Mouse (Mus musculus): Measurements from ENCODE around the gene Pdzrn4. TPM values are rescaled to one million over a fixed set of nuclear protein-coding genes. Genes with fewer than 3 reads are reported as not detected.

Pdzrn4 gene
- polyA plus RNA-seq, 1 experiment, result not detected

- H3K9ac ChIP-seq (ENCODE audit: low read depth, poor library complexity, severe bottlenecking), result no peak overlapping the region
- no peaks in the 10 kb centered on the region for H3K36me3 ChIP-seq (ENCODE audit: control insufficient read depth, insufficient read depth, low read length, poor library complexity, severe bottlenecking)
- no peaks in the 10 kb centered on the region for H3K27me3 ChIP-seq (ENCODE audit: control insufficient read depth, insufficient read depth, low read length, poor library complexity, severe bottlenecking)
- TF ChIP-seq POLR2A (IDR thresholded peaks at IDR 0.05; ENCODE audit: insufficient read depth, low read length) (no peak), EP300 (IDR thresholded peaks at IDR 0.05; ENCODE audit: insufficient read depth, low read depth, low read length) (no peak), CTCF (IDR thresholded peaks at IDR 0.05; ENCODE audit: low read depth, low read length) (no peak)
- no peaks in the 10 kb centered on the region for H3K9me3 ChIP-seq (replicated peaks; ENCODE audit: control insufficient read depth, insufficient read depth, low read length, poor library complexity, severe bottlenecking)
- H3K27ac ChIP-seq (ENCODE audit: insufficient read depth, low read length), result no peak overlapping the region
- no peak overlapping the region for H3K4me3 ChIP-seq (ENCODE audit: low read depth, low read length)
- peaks cover 2% of the 10 kb centered on the region for H3K4me1 ChIP-seq (ENCODE audit: control insufficient read depth, insufficient read depth, low read length)
Measured at GRCm38 (mm10) chr15:92558592-92558991, 161.9 kb downstream of the Pdzrn4 start.

- Histone ChIP-seq H3K27ac (ENCODE audit: insufficient read depth, low read length) (no peak overlapping the region), H3K4me1 (ENCODE audit: control insufficient read depth, insufficient read depth, low read length) (no peaks in the 10 kb centered on the region), H3K4me3 (ENCODE audit: low read depth, low read length) (no peak overlapping the region), H3K9me3 (replicated peaks; ENCODE audit: control insufficient read depth, insufficient read depth, low read length, poor library complexity, severe bottlenecking) (no peaks in the 10 kb centered on the region), H3K36me3 (ENCODE audit: control insufficient read depth, insufficient read depth, low read length, poor library complexity, severe bottlenecking) (no peaks in the 10 kb centered on the region), H3K9ac (ENCODE audit: low read depth, poor library complexity, severe bottlenecking) (no peak overlapping the region), H3K27me3 (ENCODE audit: control insufficient read depth, insufficient read depth, low read length, poor library complexity, severe bottlenecking) (no peaks in the 10 kb centered on the region)
- TF ChIP-seq CTCF (IDR thresholded peaks at IDR 0.05; ENCODE audit: low read depth, low read length) (no peak), EP300 (IDR thresholded peaks at IDR 0.05; ENCODE audit: insufficient read depth, low read depth, low read length) (no peak), POLR2A (IDR thresholded peaks at IDR 0.05; ENCODE audit: insufficient read depth, low read length) (no peak)
Measured at GRCm38 (mm10) chr15:92562149-92562548, 165.5 kb downstream of the Pdzrn4 start.

- no peak overlapping the region for H3K4me3 ChIP-seq (ENCODE audit: low read depth, low read length)
- TF ChIP-seq CTCF (IDR thresholded peaks at IDR 0.05; ENCODE audit: low read depth, low read length) (no peak), POLR2A (IDR thresholded peaks at IDR 0.05; ENCODE audit: insufficient read depth, low read length) (no peak), EP300 (IDR thresholded peaks at IDR 0.05; ENCODE audit: insufficient read depth, low read depth, low read length) (no peak)
- no peak overlapping the region for H3K27ac ChIP-seq (ENCODE audit: insufficient read depth, low read length)
- H3K9ac ChIP-seq (ENCODE audit: low read depth, poor library complexity, severe bottlenecking), result no peak overlapping the region
- H3K4me1 ChIP-seq (ENCODE audit: control insufficient read depth, insufficient read depth, low read length), result no peaks in the 10 kb centered on the region
- H3K36me3 ChIP-seq (ENCODE audit: control insufficient read depth, insufficient read depth, low read length, poor library complexity, severe bottlenecking), result no peaks in the 10 kb centered on the region
- H3K27me3 ChIP-seq (ENCODE audit: control insufficient read depth, insufficient read depth, low read length, poor library complexity, severe bottlenecking), result no peaks in the 10 kb centered on the region
- H3K9me3 ChIP-seq (replicated peaks; ENCODE audit: control insufficient read depth, insufficient read depth, low read length, poor library complexity, severe bottlenecking), result no peaks in the 10 kb centered on the region
Measured at GRCm38 (mm10) chr15:92563576-92563975, 166.9 kb downstream of the Pdzrn4 start.

- no peaks in the 10 kb centered on the region for H3K36me3 ChIP-seq (ENCODE audit: control insufficient read depth, insufficient read depth, low read length, poor library complexity, severe bottlenecking)
- no peaks in the 10 kb centered on the region for H3K27me3 ChIP-seq (ENCODE audit: control insufficient read depth, insufficient read depth, low read length, poor library complexity, severe bottlenecking)
- no peaks in the 10 kb centered on the region for H3K9me3 ChIP-seq (replicated peaks; ENCODE audit: control insufficient read depth, insufficient read depth, low read length, poor library complexity, severe bottlenecking)
- H3K4me3 ChIP-seq (ENCODE audit: low read depth, low read length), result no peak overlapping the region
- no peaks in the 10 kb centered on the region for H3K4me1 ChIP-seq (ENCODE audit: control insufficient read depth, insufficient read depth, low read length)
- no peak overlapping the region for H3K9ac ChIP-seq (ENCODE audit: low read depth, poor library complexity, severe bottlenecking)
- no peak overlapping the region for H3K27ac ChIP-seq (ENCODE audit: insufficient read depth, low read length)
- no peak for TF ChIP-seq POLR2A (IDR thresholded peaks at IDR 0.05; ENCODE audit: insufficient read depth, low read length)
- TF ChIP-seq CTCF (IDR thresholded peaks at IDR 0.05; ENCODE audit: low read depth, low read length), result no peak
- no peak for TF ChIP-seq EP300 (IDR thresholded peaks at IDR 0.05; ENCODE audit: insufficient read depth, low read depth, low read length)
Measured at GRCm38 (mm10) chr15:92570526-92571243, 174.0 kb downstream of the Pdzrn4 start.

- Histone ChIP-seq H3K4me1 (ENCODE audit: control insufficient read depth, insufficient read depth, low read length) (no peaks in the 10 kb centered on the region), H3K36me3 (ENCODE audit: control insufficient read depth, insufficient read depth, low read length, poor library complexity, severe bottlenecking) (no peaks in the 10 kb centered on the region), H3K27me3 (ENCODE audit: control insufficient read depth, insufficient read depth, low read length, poor library complexity, severe bottlenecking) (no peaks in the 10 kb centered on the region), H3K9me3 (replicated peaks; ENCODE audit: control insufficient read depth, insufficient read depth, low read length, poor library complexity, severe bottlenecking) (no peaks in the 10 kb centered on the region), H3K9ac (ENCODE audit: low read depth, poor library complexity, severe bottlenecking) (no peak overlapping the region), H3K4me3 (ENCODE audit: low read depth, low read length) (no peak overlapping the region), H3K27ac (ENCODE audit: insufficient read depth, low read length) (no peak overlapping the region)
- TF ChIP-seq CTCF (IDR thresholded peaks at IDR 0.05; ENCODE audit: low read depth, low read length) (no peak), POLR2A (IDR thresholded peaks at IDR 0.05; ENCODE audit: insufficient read depth, low read length) (no peak), EP300 (IDR thresholded peaks at IDR 0.05; ENCODE audit: insufficient read depth, low read depth, low read length) (no peak)
Measured at GRCm38 (mm10) chr15:92571244-92571539, 174.5 kb downstream of the Pdzrn4 start.

- Histone ChIP-seq H3K4me1 (ENCODE audit: control insufficient read depth, insufficient read depth, low read length) (no peaks in the 10 kb centered on the region), H3K27me3 (ENCODE audit: control insufficient read depth, insufficient read depth, low read length, poor library complexity, severe bottlenecking) (no peaks in the 10 kb centered on the region), H3K9ac (ENCODE audit: low read depth, poor library complexity, severe bottlenecking) (no peak overlapping the region), H3K4me3 (ENCODE audit: low read depth, low read length) (no peak overlapping the region), H3K27ac (ENCODE audit: insufficient read depth, low read length) (no peak overlapping the region), H3K9me3 (replicated peaks; ENCODE audit: control insufficient read depth, insufficient read depth, low read length, poor library complexity, severe bottlenecking) (no peaks in the 10 kb centered on the region), H3K36me3 (ENCODE audit: control insufficient read depth, insufficient read depth, low read length, poor library complexity, severe bottlenecking) (no peaks in the 10 kb centered on the region)
- no peak for TF ChIP-seq POLR2A (IDR thresholded peaks at IDR 0.05; ENCODE audit: insufficient read depth, low read length)
- TF ChIP-seq EP300 (IDR thresholded peaks at IDR 0.05; ENCODE audit: insufficient read depth, low read depth, low read length), result no peak
- TF ChIP-seq CTCF (IDR thresholded peaks at IDR 0.05; ENCODE audit: low read depth, low read length), result no peak
Measured at GRCm38 (mm10) chr15:92577476-92577875, 180.8 kb downstream of the Pdzrn4 start.
